Mouse (Mus musculus) embryonic facial prominence, embryonic 13.5 days (tissue): ENCODE results near the gene Rngtt. TPM values are rescaled to one million over a fixed set of nuclear protein-coding genes. Genes with fewer than 3 reads are reported as not detected.
"Not testable (repeated sequence)": the region's sequence is repeated elsewhere in the genome, so short reads cannot be mapped to it uniquely, and the experiment has no call there.

Source experiments
- ATAC-seq: fragments of 200-750 bp; cut with Nextera tagmentation; 2 replicates; pipeline ENCODE4 v1.8.0; 2017; ENCODE audit warnings: low read depth; ENCODE audit not compliant: insufficient number of reproducible peaks, insufficient read depth, low FRiP score, low TSS enrichment
- H3K27ac ChIP-seq: fragments of 300-500 bp; sonication (generic); 2 replicates; pipeline ENCODE4 v1.5.1; 2015; ENCODE audit warnings: moderate library complexity, mild to moderate bottlenecking, inconsistent platforms
- H3K27me3 ChIP-seq: fragments of 300-500 bp; sonication (generic); 2 replicates; pipeline ENCODE4 v1.6.1; 2015; ENCODE audit warnings: mild to moderate bottlenecking, inconsistent platforms
- H3K36me3 ChIP-seq: fragments of 300-500 bp; sonication (generic); 2 replicates; pipeline ENCODE4 v1.6.1; 2015; ENCODE audit warnings: mild to moderate bottlenecking, inconsistent platforms
- H3K4me1 ChIP-seq: fragments of 300-500 bp; sonication (generic); 2 replicates; pipeline ENCODE4 v1.6.1; 2015; ENCODE audit warnings: inconsistent platforms
- H3K4me2 ChIP-seq: fragments of 300-500 bp; sonication (generic); 2 replicates; pipeline ENCODE4 v1.6.1; 2015; ENCODE audit warnings: moderate library complexity, mild to moderate bottlenecking, inconsistent platforms
- H3K4me3 ChIP-seq: fragments of 300-500 bp; sonication (generic); 2 replicates; pipeline ENCODE4 v1.5.1; 2015; ENCODE audit warnings: mild to moderate bottlenecking, inconsistent platforms
- H3K9ac ChIP-seq: fragments of 300-500 bp; sonication (generic); 2 replicates; pipeline ENCODE4 v1.6.1; 2015; ENCODE audit warnings: mild to moderate bottlenecking, inconsistent platforms
- H3K9me3 ChIP-seq: fragments of 300-500 bp; sonication (generic); 2 replicates; pipeline ENCODE4 v1.6.1; 2016; ENCODE audit warnings: inconsistent platforms
- WGBS: fragments of 180-500 bp; shearing (Covaris S2); methylation state at CpG from one replicate; pipeline ENCODE4 v1.1.7; 2015; ENCODE audit warnings: mixed read lengths; 5-methylcytosine and 5-hydroxymethylcytosine counted together
- polyA plus RNA-seq: library from polyadenylated mRNA; unstranded; fragments of >200 nt; fragmentation: Nextera tagmentation; extraction: Ambion mirVana; gene quantifications from 2 replicates; pipeline ENCODE4 v1.2.1, GENCODE M21; 2015

The Rngtt gene
- polyA plus RNA-seq, 1 experiment from 2014 or later: 30.8 TPM

DNA sequence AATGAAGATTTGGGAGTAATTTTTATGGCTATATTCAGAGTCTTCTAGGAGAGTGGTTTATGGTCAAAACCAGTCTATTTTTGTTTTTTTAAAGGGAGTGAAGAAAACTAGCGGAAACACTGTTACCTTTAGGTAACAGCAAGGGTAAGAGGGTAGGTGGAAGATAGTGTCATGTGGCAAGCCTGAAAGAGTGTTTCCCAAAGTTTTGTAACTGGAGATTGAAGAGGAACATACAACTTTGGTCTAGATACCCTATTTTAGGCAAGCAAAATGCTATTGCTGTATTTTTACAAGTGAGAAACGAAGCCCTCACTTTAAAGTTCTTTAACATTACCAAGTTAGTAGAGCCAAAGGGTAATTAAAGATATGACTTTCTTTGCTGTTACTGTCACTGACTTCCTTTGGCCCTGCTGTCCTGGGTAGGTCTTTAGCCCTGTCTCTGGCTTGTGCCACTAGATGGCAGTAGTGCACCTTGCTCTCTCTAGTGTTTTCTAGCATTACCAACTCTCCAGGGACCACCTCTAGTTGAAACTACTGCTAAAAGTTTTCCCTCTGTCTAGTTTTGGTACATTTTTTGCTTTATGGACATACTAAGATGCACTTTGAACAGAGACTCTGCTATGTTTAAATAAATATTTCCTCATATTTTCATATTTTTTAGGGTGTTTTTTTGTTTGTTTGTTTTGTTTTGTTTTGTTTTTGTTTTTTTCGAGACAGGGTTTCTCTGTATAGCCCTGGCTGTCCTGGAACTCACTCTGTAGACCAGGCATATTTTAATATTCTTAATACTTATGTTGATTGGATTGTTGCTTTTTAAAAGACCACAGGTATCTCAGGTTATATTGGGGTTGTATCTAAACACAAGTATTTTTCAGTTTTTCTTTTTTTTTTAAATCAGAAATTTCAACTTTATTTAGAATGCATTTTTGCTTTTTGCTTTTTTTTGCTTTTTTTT is 86.4 kb downstream of the Rngtt start:
- no peaks in the 10 kb centered on the region for H3K27me3 ChIP-seq
- H3K9me3 ChIP-seq: no peaks in the 10 kb centered on the region
- peaks cover 6% of the 10 kb centered on the region; the same call in 1 of the 2 replicates for H3K4me1 ChIP-seq

DNA sequence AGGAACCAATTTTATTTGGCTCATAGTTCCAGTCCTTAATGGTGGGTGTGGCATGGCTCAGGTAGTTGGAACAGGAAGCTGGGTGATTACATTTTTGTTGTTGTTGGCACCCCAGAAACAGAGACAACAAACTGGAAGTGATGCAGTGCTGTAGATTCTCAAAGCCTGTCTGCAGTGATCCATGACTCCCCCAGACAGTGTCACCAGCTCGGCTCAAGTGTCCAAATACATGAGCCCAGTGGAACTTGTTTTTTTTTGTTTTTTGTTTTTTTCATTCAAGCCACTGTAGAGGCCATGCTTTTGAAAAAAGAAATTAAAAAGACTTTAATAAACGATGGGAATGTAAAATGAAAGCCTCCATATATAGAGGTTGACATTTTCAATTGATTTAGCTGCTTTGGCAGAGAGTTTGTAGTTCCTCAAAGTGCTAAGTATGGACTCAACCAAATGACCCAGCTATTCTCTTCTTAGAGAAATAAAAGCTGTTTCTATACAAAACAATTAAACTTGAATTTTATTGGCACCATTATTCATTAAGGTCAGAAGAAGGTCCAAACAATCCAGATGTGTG is 95.7 kb downstream of the Rngtt start:
- Histone ChIP-seq H3K27me3 (no peaks in the 10 kb centered on the region), H3K4me1 (peaks cover 3% of the 10 kb centered on the region; the same call in 1 of the 2 replicates), H3K4me3 (no peak overlapping the region), H3K27ac (no peak overlapping the region), H3K4me2 (no peak overlapping the region), H3K36me3 (no peaks in the 10 kb centered on the region), H3K9me3 (no peaks in the 10 kb centered on the region), H3K9ac (no peak overlapping the region)
- ATAC-seq: no peak
- WGBS: 85% methylated on average over 2 of the region's 2 CpGs

More for the DNA sequence above, 86.4 kb downstream of the Rngtt start:
- H3K27ac ChIP-seq: no peak overlapping the region
- ATAC-seq: no peak
- H3K4me2 ChIP-seq: no peak overlapping the region
- 56% methylated on average over 3 of the region's 3 CpGs for WGBS
- H3K36me3 ChIP-seq: no peaks in the 10 kb centered on the region
- no peak overlapping the region for H3K4me3 ChIP-seq
- H3K9ac ChIP-seq: no peak overlapping the region

DNA sequence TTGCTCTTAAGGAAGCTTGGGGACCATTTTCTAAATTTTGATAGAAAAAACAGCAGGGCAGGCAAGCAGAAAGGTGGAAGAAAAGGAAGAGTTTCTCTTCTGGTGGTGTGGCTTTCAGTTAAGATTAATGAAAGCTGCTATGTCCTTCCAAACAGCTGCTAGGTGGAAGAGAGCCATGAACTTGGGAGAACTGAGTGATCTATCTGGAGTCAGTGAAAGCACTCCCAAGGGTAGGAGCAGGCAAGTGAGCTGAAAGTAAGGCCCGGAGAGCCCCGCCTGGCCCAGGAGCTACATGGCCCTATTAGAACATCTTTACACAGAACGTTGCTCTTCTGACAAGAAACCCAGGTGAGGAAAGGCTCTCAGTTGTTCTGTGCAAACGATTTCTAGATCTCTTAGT is 103.7 kb downstream of the Rngtt start:
- Histone ChIP-seq H3K4me2 (no peak overlapping the region), H3K4me3 (no peak overlapping the region), H3K27ac (no peak overlapping the region), H3K9ac (no peak overlapping the region), H3K9me3 (no peaks in the 10 kb centered on the region), H3K4me1 (peaks cover 3% of the 10 kb centered on the region; the same call in 1 of the 2 replicates), H3K27me3 (no peaks in the 10 kb centered on the region), H3K36me3 (no peaks in the 10 kb centered on the region)
- WGBS: 81% methylated on average over 4 of the region's 4 CpGs
- ATAC-seq: no peak

DNA sequence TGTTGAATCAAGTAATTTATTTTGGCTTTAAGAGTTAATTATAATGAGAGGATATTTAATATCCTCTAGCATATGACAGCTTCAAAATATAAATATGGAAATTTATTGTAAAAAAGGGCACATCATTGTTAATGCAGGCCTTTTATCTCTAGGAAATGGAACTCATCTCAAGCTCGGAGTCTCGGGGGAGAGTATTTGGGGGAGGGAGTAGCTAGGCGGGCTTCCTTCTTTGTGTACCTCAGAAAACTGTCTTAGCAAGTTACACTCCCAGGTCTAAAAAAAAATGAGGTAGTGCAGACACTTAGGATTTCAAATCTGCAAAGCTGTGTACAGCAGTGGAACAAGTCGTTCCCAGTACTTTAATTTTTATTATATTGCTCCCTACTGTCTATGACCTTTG is 104.7 kb downstream of the Rngtt start:
- no peak overlapping the region for H3K27ac ChIP-seq

DNA sequence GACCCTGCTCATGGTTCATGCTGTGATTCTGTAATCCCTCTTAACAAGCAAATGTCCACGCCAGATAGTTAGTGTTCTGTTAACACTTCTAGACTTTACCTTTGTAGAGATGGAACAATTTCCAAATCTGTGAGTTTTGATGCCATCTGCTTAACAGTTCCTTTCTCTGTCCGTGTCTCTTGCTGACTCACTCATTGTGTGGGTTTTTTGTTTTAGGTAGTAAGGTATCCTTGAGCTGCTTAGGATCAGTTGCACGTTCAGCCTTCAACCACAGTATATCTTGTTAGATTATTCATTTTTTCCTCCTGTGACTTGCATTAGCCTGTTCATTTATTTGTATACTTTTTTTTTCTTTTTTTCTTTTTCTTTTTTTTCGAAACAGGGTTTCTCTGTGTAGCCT is 107.3 kb downstream of the Rngtt start:
- no peaks in the 10 kb centered on the region for H3K36me3 ChIP-seq
- H3K27me3 ChIP-seq: no peaks in the 10 kb centered on the region
- H3K4me3 ChIP-seq: no peak overlapping the region
- ATAC-seq: no peak
- H3K4me2 ChIP-seq: no peak overlapping the region
- H3K9me3 ChIP-seq: no peaks in the 10 kb centered on the region
- no peak overlapping the region for H3K9ac ChIP-seq
- no peak overlapping the region for H3K27ac ChIP-seq
- WGBS: 84% methylated on average over 4 of the region's 4 CpGs
- peaks cover 3% of the 10 kb centered on the region; the same call in 1 of the 2 replicates for H3K4me1 ChIP-seq

More for the DNA sequence above, 104.7 kb downstream of the Rngtt start:
- H3K27me3 ChIP-seq: no peaks in the 10 kb centered on the region
- WGBS: 72% methylated on average over 4 of the region's 4 CpGs
- H3K4me1 ChIP-seq: peaks cover 3% of the 10 kb centered on the region; the same call in 1 of the 2 replicates
- H3K36me3 ChIP-seq: no peaks in the 10 kb centered on the region
- no peak for ATAC-seq
- H3K4me2 ChIP-seq: no peak overlapping the region
- H3K9me3 ChIP-seq: no peaks in the 10 kb centered on the region
- H3K4me3 ChIP-seq: no peak overlapping the region
- H3K9ac ChIP-seq: no peak overlapping the region

DNA sequence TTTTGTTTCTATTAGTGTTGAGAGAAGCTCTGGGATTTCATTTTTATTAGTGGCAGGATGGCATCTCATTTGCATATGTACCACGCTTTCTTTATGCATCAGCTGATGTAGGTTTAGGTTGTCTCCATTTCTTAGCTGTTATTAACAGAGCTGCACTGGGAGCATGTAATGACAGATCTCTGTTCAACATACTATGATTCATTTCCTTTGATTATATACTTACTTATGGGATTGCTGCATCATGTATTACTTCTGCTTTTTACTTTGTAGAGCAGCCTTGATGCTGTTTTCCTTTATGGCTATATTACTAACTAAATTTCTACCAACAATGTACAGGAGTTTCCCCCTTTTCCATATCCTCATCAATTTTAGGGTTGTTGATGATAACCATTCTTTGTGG is 109.5 kb downstream of the Rngtt start:
- Histone ChIP-seq H3K27ac (no peak overlapping the region), H3K9me3 (no peaks in the 10 kb centered on the region), H3K4me2 (no peak overlapping the region), H3K36me3 (no peaks in the 10 kb centered on the region), H3K4me3 (no peak overlapping the region), H3K9ac (no peak overlapping the region), H3K27me3 (no peaks in the 10 kb centered on the region), H3K4me1 (peaks cover 3% of the 10 kb centered on the region; the same call in 1 of the 2 replicates)
- WGBS: 97% methylated on average over 1 of the region's 1 CpGs
- no peak for ATAC-seq

DNA sequence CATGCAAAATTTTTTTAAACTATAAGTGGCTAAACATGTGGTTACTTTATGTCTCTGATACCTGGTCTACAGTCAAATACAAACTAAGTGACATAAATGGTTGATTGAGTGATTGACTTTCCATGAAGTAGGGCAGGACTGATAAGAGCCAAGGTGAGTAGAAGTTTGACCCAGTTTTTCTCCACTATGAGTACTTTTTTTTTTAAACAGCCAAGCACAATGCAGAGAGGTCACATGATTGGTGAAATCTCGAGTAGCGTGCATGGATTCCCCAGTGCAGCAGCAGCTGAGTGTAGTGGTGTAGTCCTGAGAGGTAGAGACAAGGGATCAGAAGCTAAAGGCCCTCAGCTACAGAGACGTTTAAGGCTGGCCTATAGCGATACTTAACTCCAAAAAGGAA is 118.7 kb downstream of the Rngtt start:
- Histone ChIP-seq H3K4me1 (no peaks in the 10 kb centered on the region), H3K9ac (no peak overlapping the region), H3K36me3 (no peaks in the 10 kb centered on the region), H3K27me3 (no peaks in the 10 kb centered on the region), H3K9me3 (no peaks in the 10 kb centered on the region), H3K27ac (no peak overlapping the region), H3K4me3 (no peak overlapping the region), H3K4me2 (no peak overlapping the region)
- no peak for ATAC-seq
- 61% methylated on average over 4 of the region's 4 CpGs for WGBS

DNA sequence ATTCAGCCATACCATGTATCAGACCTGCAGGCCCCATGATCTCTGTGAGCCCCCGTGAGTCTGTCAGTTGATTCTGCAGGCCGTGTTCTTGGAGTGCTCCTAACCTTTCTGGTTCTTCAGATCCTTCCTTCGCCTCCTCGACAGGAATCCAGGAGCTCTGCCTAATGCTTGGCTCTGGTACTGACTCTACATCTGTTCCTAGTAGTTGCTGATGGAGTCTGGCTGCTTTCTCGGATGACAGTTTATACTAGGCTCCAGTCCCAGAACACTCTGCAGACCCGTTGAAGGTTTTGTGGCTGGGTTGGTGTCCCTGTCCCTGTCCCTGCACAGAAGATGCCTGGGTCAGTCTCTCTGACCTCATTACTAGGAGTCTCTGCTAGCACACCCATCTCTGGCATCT is 131.8 kb downstream of the Rngtt start:
- ATAC-seq: no peak
- no peaks in the 10 kb centered on the region for H3K4me1 ChIP-seq
- no peak overlapping the region for H3K4me2 ChIP-seq
- H3K9ac ChIP-seq: no peak overlapping the region
- 79% methylated on average over 6 of the region's 6 CpGs for WGBS
- no peak overlapping the region for H3K4me3 ChIP-seq
- no peaks in the 10 kb centered on the region for H3K36me3 ChIP-seq
- no peaks in the 10 kb centered on the region for H3K27me3 ChIP-seq
- no peak overlapping the region; the same call in 1 of the 2 replicates for H3K27ac ChIP-seq
- no peaks in the 10 kb centered on the region for H3K9me3 ChIP-seq

DNA sequence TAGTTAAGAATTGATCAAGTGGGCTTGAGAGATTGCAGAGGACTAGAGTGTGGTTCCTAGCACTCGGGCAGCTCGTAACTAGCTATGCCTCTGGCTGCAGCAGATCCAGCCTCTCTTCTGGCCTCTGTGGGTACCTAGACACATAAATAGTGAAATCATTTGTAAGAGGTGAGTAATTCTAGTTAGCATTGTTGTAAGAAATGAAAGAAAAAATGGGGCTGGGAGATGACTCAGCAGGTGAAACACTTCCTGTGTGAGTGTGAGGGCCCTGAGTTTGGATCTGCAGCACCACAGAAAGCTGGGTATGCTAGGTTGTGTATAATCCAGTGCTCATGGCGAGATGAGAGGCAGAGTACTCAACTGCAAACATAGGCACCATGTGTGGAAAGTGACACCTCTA is 136.2 kb downstream of the Rngtt start:
- WGBS: 93% methylated on average over 3 of the region's 3 CpGs
- H3K4me2 ChIP-seq: no peak overlapping the region
- no peaks in the 10 kb centered on the region for H3K9me3 ChIP-seq
- no peaks in the 10 kb centered on the region for H3K36me3 ChIP-seq
- H3K27ac ChIP-seq: no peak overlapping the region
- H3K9ac ChIP-seq: no peak overlapping the region
- no peaks in the 10 kb centered on the region for H3K4me1 ChIP-seq
- no peaks in the 10 kb centered on the region for H3K27me3 ChIP-seq
- no peak for ATAC-seq
- H3K4me3 ChIP-seq: no peak overlapping the region

DNA sequence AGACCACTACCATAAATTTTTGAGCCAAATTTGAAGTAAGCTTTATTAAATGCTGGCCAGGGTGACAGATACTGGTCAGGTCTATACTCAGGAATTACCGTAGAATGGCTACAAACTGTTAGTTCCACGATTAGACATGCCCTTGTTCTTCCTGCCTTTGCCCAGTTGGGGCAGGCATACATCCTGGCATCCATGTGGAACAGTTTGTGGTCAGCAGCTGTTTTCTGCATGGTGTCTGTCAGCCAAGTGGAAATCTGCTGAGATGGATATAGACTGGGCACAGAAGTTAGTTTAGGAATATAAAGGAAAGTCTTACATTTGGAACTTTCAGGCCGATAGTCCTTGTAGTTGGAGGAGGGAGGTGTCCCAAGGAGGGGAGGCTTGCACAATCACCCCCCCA is 136.8 kb downstream of the Rngtt start:
- no peaks in the 10 kb centered on the region for H3K36me3 ChIP-seq
- no peak overlapping the region for H3K4me2 ChIP-seq
- no peak overlapping the region for H3K4me3 ChIP-seq
- no peak for ATAC-seq
- H3K27ac ChIP-seq: no peak overlapping the region
- no peak overlapping the region for H3K9ac ChIP-seq
- no peaks in the 10 kb centered on the region for H3K27me3 ChIP-seq
- H3K4me1 ChIP-seq: no peaks in the 10 kb centered on the region
- 90% methylated on average over 3 of the region's 3 CpGs for WGBS
- no peaks in the 10 kb centered on the region for H3K9me3 ChIP-seq

DNA sequence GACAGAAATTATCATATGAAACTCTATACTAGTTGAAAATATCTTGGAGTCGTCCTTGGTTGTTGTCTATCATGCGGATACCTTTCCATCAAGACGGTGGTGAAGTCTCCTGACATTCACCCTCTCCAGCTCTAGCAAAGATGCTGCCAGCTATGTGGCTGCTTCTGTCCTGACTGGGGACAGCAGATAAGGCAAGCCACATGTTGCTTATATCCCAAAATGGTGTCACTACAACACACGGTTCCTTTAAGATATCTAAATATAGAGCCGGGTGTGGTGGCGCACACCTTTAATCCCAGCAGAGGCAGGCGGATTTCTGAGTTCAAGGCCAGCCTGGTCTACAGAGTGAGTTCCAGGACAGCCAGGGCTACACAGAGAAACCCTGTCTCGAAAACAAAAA is 140.2 kb downstream of the Rngtt start:
- H3K4me2 ChIP-seq, ATAC-seq: not testable (repeated sequence)
- WGBS: 89% methylated on average over 8 of the region's 8 CpGs

DNA sequence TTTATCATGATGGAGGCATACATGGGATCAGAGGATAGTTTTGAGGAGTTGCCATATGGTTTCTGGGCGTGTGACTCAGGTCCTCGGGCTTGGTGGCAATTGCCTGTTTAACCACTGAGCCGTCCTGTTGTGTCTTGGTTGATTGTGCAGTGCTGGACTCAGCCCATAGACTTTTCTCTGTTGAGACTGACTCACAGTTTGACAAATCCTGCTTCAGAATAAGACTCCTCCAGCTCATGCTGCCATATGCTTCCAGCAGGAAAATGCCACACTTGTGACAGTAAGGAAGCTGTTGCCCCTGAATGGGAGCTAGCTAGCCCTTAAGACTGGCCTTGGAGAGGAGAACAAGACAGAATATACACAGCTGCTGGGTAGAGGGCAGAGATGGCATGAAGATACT is 149.7 kb downstream of the Rngtt start:
- H3K4me1 ChIP-seq: no peaks in the 10 kb centered on the region
- H3K9ac ChIP-seq: no peak overlapping the region
- H3K4me3 ChIP-seq: no peak overlapping the region
- no peaks in the 10 kb centered on the region for H3K27me3 ChIP-seq
- H3K9me3 ChIP-seq: no peaks in the 10 kb centered on the region
- peaks cover 14% of the 10 kb centered on the region; the same call in 1 of the 2 replicates for H3K36me3 ChIP-seq
- WGBS: 93% methylated on average over 3 of the region's 3 CpGs
- ATAC-seq: no peak
- H3K27ac ChIP-seq: no peak overlapping the region
- no peak overlapping the region for H3K4me2 ChIP-seq

More for the DNA sequence above, 140.2 kb downstream of the Rngtt start:
- not testable (repeated sequence) for H3K9ac ChIP-seq, H3K4me1 ChIP-seq, H3K36me3 ChIP-seq, H3K27me3 ChIP-seq, H3K9me3 ChIP-seq, H3K27ac ChIP-seq, H3K4me3 ChIP-seq
